Mouse (Mus musculus) thymus, postnatal 4 days (tissue): ENCODE results near the gene Daam1.

Experiments
- DNase-seq: peaks from one replicate; pipeline ENCODE4 v3.0.0; 2021

The Daam1 gene

DNA sequence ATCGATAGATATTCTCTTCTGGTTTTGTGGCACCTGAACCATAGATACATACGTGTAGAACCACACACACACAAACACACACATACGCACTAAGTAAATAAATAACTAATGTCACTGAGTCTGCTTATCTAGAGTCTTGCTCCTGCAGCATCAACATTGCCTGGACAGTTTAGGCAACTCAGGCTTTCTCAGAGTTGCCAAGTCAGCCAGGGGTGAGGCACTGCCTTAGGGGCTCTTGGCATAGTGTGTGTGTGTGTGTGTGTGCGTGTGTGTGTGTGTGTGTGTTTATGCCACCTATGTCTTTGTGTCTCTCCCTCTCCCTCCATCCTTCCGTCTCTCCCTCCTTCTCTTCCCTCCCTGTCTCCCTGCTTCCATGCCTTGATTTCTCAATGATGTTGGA is 110.4 kb downstream of the Daam1 start:
- no peak for DNase-seq

DNA sequence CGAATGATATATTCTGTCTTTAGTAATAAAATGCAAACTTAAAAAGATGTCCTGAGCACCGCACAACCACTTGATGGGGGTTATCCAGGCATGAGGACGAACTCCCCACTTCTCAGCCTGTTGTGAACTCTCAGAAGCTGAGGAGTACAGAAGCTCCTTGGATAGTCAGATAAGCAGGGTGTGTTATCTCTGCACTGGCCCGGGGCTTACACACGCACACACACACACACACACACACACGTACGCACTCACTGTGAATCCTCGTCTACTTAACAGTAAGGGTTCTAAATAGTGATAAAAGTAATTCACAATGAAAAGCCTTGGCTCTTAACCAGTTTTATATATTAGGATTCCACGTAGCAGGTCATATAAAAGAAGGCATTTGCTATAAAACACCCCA is 112.2 kb downstream of the Daam1 start:
- no peak for DNase-seq

DNA sequence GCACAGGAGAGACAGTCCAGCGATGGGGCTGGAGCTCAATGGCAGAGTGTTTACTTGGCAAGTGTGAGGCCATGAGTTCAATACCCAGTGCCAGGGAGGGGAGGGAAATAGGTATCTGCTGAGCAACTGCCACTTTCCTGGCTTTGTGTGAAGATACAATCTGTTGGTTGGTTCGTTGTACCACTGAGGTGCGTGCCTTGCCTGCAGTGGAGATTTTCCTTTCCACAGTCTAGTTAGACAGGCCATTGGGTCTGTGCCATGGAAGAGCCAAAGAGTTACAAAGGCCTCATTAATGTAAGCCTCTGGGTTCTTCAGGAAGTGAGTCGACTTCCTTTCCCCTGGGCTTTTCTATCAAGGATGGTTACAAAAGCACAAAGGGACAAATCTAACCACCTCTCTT is 112.8 kb downstream of the Daam1 start:
- DNase-seq: no peak

DNA sequence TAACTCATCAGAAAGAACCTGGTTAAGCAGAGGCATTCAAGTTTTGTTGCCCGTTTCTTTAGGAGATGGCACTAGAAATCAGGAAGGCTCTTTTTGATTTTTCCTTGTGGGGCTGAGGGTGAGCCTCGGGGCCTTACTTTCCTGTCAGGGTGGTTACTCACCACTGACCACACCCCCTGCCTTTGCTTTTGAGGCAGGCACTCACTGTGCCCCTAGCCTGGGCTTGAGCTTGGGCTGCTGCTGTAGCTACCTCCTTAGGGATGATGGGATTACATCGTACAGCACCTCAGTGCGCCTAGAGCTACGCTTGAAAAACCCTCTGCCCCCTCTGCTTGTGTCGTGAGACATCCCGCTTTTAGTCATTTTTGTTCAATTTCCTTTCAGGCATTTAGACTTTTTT is 115.0 kb downstream of the Daam1 start:
- DNase-seq: no peak

DNA sequence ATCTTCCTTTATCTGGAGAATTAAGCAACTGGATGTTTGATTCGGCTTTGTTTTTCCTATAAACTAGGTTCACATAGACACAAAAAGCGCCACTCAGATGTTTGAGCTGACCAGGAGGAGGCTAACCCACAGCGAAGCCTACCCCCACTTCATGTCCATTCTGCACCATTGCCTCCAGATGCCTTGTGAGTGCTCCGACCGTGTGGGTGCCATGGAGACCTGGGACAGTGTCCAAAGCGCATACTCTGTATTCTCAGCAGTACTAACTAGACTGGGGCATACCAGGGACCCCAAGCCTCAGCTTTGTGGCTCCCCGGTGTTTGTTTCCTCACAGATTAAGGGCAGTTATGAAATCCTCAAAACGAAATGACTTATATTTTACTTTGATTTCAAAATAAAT is 115.6 kb downstream of the Daam1 start:
- no peak for DNase-seq

DNA sequence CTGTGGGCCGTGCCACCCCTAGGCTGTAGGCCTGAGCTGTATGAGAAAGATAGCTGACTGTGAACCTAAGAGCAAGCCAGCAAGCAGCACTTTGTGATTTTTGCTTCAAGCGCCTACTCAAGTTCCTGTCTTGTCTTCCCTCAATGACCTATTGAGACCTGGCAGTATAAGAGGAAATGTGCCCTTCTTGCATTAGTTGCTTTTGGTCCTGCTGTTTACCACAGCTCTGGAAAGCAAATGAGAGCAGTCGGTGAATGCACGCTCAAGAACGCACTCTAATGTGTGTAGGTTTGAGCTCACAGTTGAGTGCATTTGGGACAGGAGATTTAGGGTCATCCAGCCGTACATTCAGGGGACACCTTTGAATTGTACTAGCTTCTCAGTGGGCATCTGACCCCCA is 118.1 kb downstream of the Daam1 start:
- no peak for DNase-seq

DNA sequence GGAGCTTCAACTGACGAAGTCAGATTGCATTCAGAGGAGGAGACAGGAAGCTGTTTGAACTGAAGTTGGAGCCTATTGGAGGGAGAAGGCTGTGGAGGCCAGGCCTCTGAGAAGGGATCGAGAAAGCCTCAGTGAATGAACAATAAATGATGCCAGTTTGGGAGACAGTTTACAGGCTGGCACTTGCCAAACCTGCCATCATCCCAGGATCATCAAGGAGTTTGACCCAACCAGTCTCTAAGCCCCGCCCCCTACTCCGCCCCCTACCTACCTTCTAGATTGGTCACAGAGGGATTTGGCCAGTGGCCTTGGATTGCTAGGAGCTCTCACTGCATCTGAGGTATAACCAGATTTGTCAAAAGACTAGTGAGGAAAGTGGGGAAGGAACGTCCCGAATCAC is 118.7 kb downstream of the Daam1 start:
- no peak for DNase-seq

DNA sequence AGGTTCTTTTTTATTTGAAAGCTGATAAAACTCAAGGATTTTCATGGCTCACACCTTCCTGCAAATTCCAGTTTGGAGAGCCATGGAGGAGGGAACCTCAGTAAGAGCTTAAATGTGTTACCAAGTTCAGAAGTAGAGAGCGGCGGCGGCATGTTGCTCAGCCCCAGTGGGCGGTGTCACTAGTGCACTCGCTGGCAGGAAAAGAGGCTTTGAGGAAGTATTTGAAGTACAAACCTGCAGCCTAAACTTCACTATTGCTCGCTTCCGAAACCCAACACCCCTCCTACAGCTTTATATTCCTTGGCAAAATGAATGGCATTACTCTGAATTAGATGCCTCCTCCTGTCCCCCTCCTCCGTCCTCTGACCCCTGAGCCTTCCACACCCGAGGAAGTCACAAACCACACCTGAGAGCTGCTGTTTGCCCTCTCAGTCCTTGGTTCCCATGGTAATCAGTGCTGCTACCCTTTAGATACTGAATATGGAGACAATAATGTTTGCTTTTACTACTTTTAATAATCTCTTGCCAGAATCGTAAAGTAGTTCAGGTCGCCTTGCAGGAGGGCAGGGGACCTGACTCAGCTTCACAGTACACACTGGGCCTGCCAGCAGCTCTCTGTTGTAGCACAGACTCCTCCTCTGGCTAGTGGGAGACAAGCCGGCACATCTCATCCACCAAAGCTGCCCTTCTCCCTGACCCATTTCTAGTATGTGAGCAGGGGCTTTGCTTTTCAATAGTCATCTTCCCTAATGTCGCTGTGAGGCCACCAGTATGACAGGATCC is 119.4 kb downstream of the Daam1 start:
- peak; percentile 25 for DNase-seq

DNA sequence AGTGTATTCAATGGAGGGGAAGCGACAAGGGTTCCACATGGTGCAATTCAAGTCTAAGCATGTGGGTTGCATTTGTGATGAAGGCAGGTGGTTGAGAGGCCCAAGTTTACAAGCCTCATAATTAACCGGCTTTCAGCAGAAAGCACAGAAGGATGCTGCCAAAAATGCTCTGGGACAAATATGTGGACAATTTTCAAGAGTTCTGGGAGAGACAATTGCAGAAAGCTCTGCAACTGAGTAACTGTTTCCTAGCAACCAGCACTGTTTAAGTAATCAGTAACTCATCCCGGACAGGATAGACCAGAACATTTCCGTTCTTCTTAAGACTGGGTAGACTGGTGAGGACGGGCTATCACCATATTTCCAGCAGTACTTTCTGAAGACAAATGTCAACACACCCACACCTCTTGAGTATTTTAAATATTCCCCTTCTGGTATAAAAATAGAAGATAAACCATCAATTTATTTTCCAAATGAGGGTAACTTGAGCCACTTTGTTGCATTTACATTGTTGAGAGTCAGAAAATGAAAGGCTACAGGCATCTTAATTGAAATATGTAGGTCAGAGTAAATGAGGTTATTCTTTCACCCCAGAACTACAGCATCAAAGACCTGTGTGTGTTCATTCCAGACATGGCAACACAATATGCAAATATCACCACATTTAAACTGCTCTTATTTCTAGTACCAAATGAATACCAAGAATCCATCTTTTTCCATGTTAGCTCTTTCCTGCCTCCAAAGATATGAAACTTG is 123.5 kb downstream of the Daam1 start:
- no peak for DNase-seq

DNA sequence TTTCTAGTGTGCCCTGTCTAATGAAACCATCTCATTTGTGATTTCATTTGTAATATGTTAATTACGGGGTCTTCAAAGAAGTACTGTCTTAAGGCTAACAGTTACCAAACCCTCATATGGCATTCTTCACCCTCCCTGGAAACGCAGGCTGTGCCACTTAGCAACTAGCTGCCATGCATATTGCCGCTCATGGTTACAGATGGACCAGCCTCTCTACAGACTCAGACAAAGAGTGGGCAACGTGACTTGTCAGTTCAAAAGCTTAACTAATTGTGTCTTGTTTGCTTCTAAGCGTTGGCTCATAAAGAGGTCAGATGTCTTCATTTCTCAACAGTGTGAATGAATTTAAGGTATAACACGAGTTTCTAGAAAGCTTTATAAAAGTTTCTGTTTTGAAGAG is 126.1 kb downstream of the Daam1 start:
- no peak for DNase-seq

DNA sequence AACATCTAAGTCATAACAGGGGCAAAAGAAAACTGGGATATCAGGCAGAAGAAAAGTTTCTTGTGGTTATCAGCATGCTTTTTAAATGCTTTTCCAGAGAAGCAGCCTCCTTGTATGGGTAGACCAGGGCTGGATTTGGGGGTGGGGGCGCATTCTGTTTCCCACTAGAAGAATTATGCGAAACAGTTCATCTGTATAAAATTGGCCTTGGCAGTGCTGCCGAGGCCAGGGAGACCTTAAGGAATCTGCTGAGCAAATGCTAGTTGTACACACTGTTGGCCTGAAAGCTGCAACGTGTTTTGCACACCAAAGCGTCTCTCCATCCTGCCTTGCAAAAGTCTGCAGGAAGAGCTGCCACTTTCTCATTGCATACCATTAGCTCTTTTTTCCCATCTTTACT is 126.6 kb downstream of the Daam1 start:
- DNase-seq: no peak

DNA sequence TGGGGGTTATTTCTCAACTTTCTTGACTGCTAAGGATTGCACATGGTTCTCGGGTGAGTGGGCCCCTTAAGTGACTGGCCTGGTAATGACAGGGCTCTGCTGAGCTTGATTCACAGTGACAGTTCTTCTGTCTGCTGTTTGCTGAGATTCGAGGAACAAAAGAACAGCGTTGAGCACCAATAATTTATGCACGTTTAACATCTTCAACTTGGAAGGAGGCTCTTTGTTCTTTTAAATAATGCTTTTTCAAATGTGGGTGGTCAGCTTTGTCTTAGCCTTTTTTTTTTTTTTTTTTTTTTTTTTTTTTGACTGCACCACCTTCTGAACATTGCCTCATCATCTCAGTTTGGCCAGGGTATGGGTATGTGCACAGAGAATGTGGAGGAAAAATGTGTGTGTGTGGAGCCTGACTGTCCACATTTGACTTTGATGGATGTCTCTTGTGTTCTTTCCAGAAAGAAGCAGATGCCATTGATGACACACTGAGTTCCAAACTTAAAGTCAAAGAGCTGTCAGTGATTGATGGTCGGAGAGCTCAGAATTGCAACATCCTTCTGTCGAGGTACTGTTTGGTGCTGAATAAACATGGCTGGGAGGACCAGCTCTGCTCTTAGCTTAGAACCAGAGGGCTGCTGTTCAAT is 128.6 kb downstream of the Daam1 start:
- DNase-seq: no peak

DNA sequence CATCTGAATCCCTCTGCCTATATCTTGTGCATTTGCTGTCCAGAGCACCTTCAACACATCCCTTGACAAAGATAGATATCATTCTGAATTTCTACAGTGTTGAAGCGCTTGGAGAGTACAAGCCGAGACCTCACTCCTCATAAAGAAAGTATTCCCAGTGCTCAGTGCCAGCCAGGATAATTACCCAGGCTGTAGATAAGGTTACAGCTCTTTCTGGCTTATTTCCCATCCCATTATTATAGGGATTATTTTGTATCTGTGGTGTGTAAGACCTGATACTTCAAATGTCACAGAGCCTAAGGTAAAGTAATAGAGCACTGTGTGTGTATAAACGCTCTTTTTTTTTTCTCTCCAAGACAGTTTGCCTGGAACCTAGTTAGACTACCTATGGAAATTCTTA is 130.8 kb downstream of the Daam1 start:
- DNase-seq: no peak

DNA sequence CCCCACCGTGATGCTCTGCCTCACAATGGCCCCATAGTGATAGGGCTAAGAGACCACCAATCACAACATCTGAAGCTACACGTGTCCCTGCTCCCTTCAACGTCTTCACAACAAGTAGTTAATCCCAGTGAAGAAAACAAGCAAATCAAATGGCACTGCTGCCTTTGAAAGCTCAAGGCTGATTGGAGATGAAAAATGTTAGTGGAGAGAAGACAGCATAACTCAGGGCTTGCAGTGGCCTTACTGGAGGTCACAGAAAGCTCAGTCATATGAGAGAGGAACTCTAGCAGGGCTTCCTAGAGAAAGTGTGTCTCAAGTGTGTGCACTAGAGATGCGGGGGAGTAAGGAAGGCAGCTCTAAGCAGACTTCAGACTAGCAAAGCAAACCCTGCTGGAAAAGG is 131.7 kb downstream of the Daam1 start:
- no peak for DNase-seq

DNA sequence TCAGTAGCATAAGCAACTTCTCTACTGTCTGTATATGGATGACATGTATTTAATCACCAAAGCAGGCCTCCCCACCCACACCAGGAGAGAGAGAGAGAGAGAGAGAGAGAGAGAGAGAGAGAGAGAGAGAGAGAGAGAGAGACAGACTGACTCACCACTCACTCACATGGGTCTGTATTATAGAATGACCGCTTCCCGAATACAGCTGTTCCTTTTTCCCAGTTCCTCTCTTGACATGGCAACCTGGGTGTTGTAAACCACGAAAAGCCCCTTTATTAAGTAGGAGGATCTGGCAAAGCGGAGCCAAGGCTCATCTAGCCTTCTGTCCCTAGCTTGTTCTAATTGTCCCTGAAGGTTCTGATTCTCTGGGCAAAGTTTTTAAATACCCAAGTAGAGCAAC is 137.7 kb downstream of the Daam1 start:
- DNase-seq: no peak

DNA sequence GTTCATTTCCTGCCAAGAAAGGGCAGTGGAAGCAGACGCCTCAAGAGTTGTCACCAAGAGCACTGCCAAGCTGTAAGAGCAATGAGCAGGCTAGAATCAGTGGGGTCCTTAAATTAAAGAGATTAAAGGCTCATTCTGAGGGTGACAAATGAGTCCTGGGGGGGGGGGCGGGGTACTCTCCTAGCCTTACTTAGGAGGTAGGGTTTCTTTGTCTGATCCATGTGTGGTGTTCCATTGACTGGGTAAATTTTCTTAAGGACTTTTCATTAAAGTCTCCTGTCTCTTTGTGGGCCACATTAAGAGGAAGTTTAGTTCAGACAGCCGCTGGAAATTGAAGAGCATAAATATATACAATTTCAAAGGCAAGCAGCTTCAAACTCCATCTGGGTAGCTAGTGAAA is 138.1 kb downstream of the Daam1 start:
- DNase-seq: no peak

DNA sequence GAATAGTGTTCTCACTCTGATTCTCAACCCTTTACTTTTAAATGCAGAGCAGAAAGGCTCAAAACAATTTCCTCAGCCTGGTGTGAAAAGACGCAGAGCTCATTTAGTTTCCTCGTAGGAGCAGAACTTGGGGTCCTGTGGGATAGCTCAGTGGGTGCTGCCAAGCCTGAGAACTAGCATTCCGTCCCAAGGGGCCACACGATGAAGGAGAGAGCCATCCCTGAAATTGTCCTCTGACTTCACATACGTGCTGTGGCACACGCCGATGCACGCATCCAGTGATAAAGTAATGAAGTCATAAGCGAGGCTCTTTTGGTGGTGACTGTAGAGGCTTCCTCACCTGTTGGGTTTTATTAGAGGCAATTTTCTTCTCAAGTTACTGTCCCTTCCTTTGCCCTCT is 138.6 kb downstream of the Daam1 start:
- no peak for DNase-seq

DNA sequence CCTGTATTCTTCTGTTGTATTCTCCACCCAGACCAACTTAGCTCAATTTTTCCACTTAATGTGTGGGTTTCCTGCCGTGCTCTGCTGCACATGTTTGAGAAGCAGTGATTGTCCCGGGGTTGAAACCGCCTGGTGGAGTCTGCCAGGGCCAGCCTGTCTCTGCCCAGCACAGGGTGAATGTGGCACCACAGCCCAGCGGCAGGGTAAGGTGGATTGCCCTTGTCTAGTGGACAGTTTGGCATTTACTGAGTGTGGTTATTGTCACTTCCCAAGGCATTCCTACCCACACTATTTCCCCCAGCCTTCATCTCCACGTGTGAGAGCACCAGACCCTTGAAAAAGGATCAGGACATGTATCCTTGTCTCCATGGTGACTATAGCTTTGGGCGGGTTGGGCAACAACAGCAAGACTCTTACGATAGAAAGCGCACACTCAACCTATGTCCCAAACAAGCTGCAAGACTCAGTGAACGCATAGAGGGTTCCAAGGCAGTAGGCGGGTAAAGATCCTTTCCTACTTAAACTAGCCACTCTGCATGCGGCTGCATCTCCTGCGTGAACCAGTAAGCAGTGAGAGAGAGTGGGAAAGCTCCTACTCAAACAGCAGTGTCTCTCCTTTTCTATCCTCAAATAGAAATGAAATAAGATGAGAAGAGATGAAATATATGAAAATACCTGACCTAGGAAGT is 139.2 kb downstream of the Daam1 start:
- DNase-seq: no peak

DNA sequence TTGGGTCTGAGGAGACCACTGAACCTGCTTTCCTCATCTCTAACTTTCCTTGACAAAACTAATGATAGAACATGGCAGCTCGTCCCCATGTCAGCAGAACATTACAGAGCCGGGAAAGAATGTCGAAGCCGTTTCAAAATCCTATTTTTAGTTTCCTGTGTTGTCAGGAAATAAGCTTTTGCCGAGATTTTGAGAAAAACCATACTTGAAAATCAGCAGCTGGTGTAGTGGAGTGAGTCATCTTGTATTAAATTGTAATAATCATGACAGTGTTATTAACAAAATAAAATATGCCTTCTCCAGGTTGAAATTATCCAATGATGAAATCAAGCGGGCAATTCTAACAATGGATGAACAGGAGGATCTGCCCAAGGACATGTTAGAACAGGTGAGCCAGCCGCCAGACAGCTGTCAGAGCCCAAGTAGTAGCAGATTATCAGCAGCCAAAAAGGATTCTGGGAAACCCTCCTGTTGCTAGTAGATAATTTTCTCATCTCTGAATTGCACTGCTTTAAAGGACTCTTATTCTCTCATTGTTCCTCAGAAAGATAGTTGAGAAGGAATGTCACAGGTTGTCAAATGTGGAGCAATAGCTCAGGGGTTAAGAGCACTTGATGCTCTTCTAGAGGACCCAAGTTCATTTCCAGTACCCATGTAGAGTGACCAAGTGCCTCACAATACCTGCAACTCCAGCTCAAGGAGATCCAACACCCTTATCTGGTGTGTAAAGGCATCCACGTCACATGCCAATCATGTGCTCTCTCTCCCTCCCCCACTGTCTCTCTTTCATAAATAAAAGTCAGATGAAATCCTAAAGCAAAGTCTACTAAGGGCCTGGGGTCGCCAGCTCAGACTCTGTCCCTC is 140.1 kb downstream of the Daam1 start:
- DNase-seq: no peak

DNA sequence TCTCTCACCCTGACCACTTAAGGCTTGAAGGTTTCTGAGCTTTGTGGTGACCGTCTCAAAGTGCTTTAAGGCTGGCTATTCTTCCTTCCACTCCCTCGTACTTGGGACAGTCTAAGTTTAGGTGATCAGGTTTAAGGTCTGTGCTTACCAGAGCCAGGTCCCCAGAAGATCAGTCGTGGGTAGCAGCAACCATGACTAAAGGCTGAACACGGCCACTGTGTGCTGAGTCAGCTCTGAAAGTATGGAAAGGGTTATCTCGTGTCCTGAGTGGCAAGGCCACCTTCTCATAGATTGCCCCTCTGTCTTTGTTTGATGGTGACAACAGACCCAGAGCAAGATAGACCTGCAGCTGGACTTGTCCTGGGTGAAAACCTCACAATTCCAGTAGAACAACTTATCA is 141.2 kb downstream of the Daam1 start:
- no peak for DNase-seq

DNA sequence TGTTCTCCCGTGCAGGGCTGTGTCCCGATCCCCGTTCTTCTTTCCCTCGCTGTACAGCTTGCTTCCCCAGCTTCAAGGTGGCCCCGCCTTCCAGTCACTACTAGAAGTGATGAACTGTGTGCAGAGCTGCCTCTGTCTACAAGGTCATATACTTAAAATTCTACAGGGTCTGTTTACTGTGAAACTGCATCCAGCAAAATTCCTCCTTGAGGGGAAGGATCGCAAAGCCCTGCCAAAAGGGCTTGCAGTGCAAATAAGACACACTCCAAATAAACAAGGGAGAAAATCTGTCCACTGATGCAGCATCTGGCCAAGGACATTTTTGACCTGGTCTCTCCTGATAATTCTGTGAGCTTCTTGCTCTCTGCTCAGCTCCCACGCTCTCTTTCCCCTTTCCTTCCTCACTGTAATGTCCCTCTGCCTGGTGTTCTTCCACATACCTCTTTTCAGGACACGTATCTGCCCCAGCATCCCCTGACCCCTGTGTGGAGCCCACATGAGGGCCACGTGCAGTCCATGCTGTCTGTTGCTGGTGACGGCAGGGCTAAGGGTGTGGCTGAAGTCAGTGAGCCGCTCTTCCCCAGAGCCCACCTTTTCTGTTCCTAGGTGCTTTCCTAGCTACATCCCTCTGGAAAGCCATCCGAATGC is 141.9 kb downstream of the Daam1 start:
- DNase-seq: no peak

DNA sequence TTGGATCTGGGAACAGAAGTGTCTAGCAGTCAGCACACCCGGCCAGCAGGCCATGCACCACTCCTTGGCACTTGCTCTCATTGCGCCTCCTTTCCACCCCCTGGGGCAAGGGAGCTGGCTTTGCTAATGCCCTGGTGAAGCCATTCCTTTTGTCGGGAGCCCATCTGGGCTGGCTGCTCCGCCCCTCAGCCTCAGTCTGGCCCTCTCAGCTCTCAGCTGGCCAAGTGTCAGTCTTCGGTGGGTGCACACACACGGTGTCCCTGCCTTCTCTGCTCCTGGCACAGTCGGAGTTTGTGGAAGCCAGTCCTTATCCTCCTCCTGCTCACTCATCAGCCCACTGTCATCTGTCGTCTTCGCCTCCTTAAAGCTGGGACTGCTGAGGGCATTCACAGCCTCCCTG is 142.7 kb downstream of the Daam1 start:
- DNase-seq: no peak
